Mouse (Mus musculus): ENCODE measurements around the gene Gm2663. TPM values are rescaled to one million over a fixed set of nuclear protein-coding genes. Genes with fewer than 3 reads are reported as not detected.
"Not testable (repeated sequence)": the region's sequence is repeated elsewhere in the genome, so short reads cannot be mapped to it uniquely, and the experiment has no call there.

Gm2663 gene
- total RNA-seq (2021), result not detected
- long read RNA-seq, experiment 1, result 0 reads
- long read RNA-seq, experiment 2, result 0 reads

DNA sequence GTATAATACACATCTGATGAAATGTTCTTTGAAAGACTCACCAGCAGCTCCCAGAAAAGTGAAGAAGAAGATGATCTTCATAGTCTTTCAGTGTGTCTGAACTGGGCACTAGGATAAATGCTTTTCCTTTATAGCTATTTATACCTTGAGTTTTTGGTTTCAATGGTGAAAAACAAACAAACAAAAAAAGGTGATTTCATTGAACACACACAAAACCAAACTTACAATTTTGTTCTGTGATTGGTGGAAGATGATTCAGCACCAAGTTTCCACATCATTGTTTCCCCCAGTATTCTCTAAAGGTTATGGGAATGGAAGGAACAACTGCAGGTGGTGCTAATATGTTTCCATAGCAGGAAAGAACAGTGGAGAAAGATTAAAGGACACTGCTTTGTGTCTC lies at the start of gene Gm2663:
Gm2663 (minus strand) TSS at position 101 of the 400 bp plus-strand sequence.
- not testable (repeated sequence) for DNase-seq

- DNase-seq, result no peak
These were observed 49.3 kb upstream of the Gm2663 start for GRCm38 (mm10) chr6:41048602-41049001.

DNA sequence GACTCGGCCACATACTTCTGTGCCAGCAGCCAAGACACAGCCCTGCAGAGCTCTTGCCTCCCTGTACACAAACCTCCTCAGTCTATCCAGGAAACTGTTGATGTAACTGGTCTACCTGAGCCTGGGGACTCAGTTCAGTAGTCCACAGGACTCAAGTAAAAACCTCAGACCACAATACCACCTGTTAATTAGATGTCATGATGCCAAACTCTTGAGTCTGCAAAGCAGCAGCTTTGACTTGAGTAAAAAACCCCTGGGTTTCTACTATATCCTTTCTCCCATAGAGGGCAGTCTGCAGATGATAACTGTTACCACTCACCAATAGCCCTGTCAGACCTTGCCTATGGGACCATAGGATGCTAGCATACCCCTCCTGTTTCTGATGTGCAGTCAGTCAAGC lies 48.7 kb upstream of the Gm2663 start:
- DNase-seq, result no peak

DNA sequence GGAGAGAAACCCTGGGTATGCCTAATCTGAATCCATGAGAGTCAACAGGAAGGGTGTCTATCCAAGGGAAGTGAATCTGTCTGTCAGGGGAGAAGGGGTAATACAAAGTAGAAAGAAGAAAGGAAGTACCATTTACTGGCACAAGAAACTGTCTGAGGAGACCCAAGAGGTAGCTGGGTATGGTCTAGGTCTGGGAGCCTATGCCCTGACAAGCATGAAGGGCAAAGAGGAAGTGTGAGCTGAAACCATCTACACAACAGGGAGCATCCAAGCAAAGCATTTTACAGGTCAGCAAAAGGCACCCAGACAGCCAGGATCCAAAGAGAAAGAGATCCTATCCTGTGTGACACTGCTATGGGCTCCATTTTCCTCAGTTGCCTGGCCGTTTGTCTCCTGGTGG lies 47.9 kb upstream of the Gm2663 start:
- DNase-seq, result no peak

GRCm38 (mm10) chr6:41046553-41046952 lies 47.3 kb upstream of the Gm2663 start:
- DNase-seq, result no peak

DNA sequence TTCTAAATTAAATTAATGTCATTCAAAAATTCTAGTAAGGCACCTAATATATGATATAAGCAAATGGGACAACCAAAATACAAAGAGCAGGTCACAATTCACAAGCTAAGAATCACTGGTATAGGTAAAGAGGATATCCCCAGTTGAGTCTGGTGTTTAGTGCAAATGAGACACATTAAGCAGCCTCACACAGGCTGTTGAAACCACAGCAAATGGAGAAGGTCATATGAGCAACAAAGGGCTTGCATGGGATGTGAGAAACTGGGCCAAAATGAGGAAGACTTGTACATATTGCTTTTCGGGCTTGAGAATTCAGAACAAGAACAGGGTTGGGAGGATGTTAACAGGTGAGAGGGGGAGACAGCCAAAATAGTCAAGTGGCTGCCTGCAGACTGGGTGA lies 45.5 kb upstream of the Gm2663 start:
- no peak for DNase-seq

DNA sequence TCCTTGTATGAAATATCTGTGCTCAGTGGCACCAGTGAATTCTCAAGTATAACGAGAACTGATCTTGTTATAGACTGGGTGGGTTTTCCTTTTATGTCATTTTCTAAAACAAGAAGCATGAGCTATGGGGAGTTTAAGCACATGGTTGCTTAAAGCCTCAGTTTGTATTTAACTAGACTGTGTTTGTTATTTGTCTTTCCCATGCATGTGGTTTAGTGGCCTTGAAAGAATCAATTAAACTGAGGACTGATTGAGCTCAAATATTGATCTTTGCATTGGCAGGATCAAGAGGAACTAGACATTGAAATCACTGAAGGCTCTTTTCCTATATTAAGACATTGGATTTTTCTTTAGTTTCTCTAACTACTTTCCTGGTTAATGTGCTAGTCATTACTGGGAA lies 45.0 kb upstream of the Gm2663 start:
- DNase-seq, result no peak

DNA sequence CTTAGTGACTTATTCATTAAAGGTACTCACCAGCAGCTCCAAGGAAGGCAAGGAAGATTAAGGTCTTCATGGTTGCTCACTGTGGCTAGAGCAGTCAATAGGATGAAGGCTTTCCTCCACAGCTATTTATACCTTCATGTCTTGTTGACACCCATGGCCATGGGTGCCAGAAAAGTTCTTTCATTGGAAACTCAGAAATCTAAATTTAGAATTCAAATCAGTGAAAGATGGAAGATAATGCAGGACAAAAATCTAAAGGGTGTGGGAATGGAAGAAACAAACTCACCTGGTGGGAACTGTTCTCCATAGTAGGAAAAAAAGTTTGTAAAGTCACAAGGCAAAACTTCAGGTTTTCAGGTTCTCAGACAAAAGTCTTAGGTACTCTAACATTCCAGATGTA lies 36.1 kb upstream of the Gm2663 start, which contains the start of gene 2210010C04Rik:
2210010C04Rik (minus strand) TSS at position 101 of the 400 bp plus-strand sequence.
- DNase-seq, result no peak

- DNase-seq, result no peak
These were observed 33.5 kb upstream of the Gm2663 start for GRCm38 (mm10) chr6:41032802-41033201.

- DNase-seq, result no peak
These were observed 33.0 kb upstream of the Gm2663 start for GRCm38 (mm10) chr6:41032231-41032630.

GRCm38 (mm10) chr6:41030821-41031220 lies 31.5 kb upstream of the Gm2663 start:
- DNase-seq, result no peak

- DNase-seq, result peak; percentile 3
These were observed 27.8 kb upstream of the Gm2663 start for GRCm38 (mm10) chr6:41027053-41027452.

- DNase-seq, result no peak
These were observed 26.8 kb upstream of the Gm2663 start for GRCm38 (mm10) chr6:41025873-41026650.

GRCm38 (mm10) chr6:41019140-41019539 lies 19.9 kb upstream of the Gm2663 start:
- DNase-seq, result no peak

DNA sequence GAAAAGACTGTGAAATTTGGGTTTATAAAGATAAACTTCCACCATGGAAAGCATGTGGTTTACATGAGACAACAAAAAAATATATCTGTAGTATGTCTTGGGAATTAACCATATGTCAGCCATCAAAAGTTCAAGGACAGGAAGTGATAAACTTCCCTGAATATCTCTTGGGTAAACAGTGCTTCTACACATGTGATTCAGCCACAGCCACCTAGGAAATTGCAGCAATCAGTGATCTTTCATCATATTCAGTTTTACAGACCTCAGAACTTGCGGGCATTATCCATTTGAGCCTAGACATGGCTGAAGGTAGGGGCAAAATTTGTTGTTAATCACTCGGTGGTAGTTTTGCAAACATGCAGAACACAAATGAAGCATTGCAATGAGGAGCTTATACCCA lies 19.4 kb upstream of the Gm2663 start:
- no peak for DNase-seq

DNA sequence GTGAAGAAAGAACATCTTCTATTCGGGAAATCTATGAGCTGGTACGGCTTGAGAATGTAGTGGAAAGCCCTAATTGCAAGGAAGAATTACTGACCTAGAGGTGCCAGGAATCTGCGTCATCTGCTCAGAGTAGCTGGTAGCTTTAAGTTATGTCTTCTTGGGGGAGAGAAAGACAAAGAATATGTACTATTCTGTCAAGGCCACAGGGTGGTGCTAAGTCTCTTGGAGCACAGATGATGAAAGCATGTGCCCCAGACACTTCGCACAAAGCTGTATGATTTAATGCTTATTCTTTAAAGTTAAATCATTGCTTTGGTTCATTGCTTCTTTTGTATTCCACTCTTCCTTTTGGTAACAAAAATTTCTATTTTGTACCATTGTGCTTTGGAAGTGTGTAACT lies 15.8 kb upstream of the Gm2663 start:
- no peak for DNase-seq

GRCm38 (mm10) chr6:40964454-40964853 lies 34.8 kb downstream of the Gm2663 start, which contains the start of gene 1810009J06Rik:
Gene 1810009J06Rik (plus strand): TSS chr6:40964754.
- DNase-seq, result not testable (repeated sequence)

- no peak for DNase-seq
These were observed 45.6 kb downstream of the Gm2663 start for GRCm38 (mm10) chr6:40953716-40954115.

DNA sequence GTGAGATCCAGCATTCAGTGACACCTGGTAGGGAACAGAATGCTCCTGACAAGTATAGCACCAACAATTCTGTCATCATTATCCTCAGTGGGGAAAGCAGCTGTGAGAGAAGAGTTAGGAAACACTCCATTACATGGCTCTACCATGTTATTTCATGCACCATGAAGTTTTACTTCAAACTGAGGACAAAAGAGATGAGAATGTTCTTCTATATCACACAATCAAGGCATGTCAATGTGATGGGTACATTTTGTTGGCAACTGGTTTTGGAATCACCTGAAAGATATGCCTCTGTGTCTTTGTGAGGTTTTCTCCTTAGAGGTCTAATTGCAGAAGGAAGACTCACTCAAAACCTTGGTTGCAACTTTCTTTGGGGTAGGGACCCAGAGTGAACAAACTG lies 47.5 kb downstream of the Gm2663 start, which contains the start of gene Gm4744:
Gm4744 (minus strand) TSS at position 101 of the 400 bp plus-strand sequence.
- DNase-seq, result no peak

Other genes with a start within 250 kb of the Gm2663 start
- not detected for gene Moxd2, start 112.0 kb downstream of the Gm2663 start, total RNA-seq (2021)
- gene Prss58, start 99.1 kb downstream of the Gm2663 start, total RNA-seq (2021), result not detected
- not detected for gene 1700074P13Rik, start 58.9 kb downstream of the Gm2663 start, total RNA-seq (2021)
- not detected for gene Gm4744, start 47.6 kb downstream of the Gm2663 start, total RNA-seq (2021)
- gene 1810009J06Rik, start 34.7 kb downstream of the Gm2663 start, total RNA-seq (2021), result not detected
- not detected for gene 2210010C04Rik, start 36.0 kb upstream of the Gm2663 start, total RNA-seq (2021)

All from adrenal gland, postnatal 10 days (tissue).